Mouse (Mus musculus): ENCODE data around the gene Senp3. TPM values are rescaled to one million over a fixed set of nuclear protein-coding genes. Genes with fewer than 3 reads are reported as not detected.
"Not testable (repeated sequence)": the region's sequence is repeated elsewhere in the genome, so short reads cannot be mapped to it uniquely, and the experiment has no call there.

Gene Senp3
- polyA plus RNA-seq, 1 experiment from 2014 or later: 95.2 TPM

DNA sequence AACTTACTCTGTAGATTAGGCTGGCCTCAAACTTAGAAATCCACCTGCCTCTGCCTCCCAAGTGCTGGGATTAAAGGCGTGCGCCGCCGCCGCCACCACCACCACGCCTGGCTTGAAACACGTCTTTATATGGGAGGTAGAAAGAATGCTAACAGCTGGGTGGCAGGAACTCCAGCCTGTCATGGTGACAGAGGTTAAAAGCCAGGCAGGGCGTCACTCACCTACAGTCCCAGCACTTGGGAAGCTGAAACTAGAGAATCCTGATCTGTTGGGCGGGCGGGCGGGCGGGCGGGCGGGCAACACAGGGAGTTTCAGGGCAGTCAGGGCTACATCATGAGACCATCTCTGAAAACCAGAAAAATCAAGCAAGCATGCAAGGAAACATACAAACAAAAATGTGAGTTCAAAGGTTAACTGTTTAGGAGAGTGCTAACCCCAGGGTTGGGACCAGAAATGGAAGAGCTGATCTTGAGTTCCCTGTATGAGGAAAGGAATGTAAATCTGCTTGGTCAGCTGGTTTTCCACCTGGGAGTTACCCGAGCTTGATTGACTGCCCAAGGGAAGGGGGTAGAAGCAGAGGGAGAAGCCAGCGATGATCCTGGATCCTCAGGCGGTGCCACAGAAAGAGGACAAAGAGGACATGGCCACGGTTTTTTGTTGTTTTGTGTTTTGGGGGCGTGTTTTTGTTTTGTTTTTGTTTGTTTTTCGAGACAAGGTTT, 31.2 kb upstream of the Senp3 start:
- Histone ChIP-seq H3K4me1 (peaks cover 39% of the 10 kb centered on the region), H3K4me2 (peak overlapping the region; percentile 12; the same call in 1 of the 2 replicates), H3K27me3 (no peaks in the 10 kb centered on the region), H3K9ac (no peak overlapping the region), H3K4me3 (replicated peaks) (no peak overlapping the region), H3K9me3 (replicated peaks) (no peaks in the 10 kb centered on the region), H3K27ac (peak overlapping the region; percentile 68), H3K36me3 (no peaks in the 10 kb centered on the region)
- WGBS: 58% methylated on average over 20 of the region's 20 CpGs
- ATAC-seq (replicated peaks; ENCODE audit: low FRiP score): peak; percentile 55

DNA sequence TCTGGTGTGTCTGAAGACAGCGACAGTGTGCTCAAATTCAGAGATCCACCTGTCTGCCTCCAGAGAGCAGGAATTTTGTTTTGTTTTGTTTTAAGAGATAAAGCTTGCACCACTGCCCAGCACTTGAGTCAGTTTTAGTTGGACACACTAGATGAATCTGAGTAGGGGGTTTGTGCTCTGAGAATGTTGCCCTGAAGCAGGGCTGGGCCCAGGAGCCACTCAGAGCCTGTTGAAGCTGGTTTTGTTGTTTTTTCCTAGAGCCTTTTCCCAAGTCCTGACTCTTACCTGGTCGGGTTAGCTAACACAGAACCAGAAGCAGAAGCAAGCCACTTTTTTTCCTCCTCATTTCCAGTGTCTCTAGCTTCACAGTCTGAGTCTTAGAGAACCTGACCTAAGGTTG, 29.2 kb upstream of the Senp3 start:
- no peak for ATAC-seq (replicated peaks; ENCODE audit: low FRiP score)

DNA sequence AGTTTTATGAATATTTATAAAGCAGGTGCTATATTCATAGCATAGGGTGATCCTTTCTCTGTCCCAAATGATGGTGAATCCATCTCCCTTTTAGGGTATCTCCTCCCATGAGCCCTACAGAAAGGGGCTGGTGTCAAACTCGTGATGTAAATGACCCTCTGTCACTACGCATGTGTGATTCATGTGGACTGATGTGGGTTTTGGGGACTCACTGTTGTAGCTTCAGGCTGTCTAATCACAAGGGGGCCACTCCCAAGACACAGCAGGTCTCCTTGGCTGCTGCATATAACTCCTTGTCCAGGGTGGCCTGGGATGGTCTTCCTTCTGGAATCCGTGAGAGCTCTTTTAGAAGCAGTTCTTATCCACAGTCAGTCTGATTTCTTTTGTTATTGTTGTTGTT, 28.6 kb upstream of the Senp3 start:
- no peaks in the 10 kb centered on the region for H3K36me3 ChIP-seq
- 72% methylated on average over 3 of the region's 3 CpGs for WGBS
- H3K9ac ChIP-seq: no peak overlapping the region
- ATAC-seq (replicated peaks; ENCODE audit: low FRiP score): no peak
- H3K4me2 ChIP-seq: no peak overlapping the region
- no peak overlapping the region for H3K4me3 ChIP-seq (replicated peaks)
- H3K27me3 ChIP-seq: no peaks in the 10 kb centered on the region
- no peak overlapping the region for H3K27ac ChIP-seq
- no peaks in the 10 kb centered on the region for H3K9me3 ChIP-seq (replicated peaks)
- H3K4me1 ChIP-seq: peaks cover 30% of the 10 kb centered on the region

More for the DNA sequence above, 29.2 kb upstream of the Senp3 start:
- 67% methylated on average over 2 of the region's 2 CpGs for WGBS
- no peak overlapping the region for H3K9ac ChIP-seq
- no peak overlapping the region for H3K27ac ChIP-seq
- no peak overlapping the region for H3K4me2 ChIP-seq
- H3K4me3 ChIP-seq (replicated peaks): no peak overlapping the region
- H3K4me1 ChIP-seq: peaks cover 37% of the 10 kb centered on the region
- H3K27me3 ChIP-seq: no peaks in the 10 kb centered on the region
- H3K9me3 ChIP-seq (replicated peaks): no peaks in the 10 kb centered on the region
- no peaks in the 10 kb centered on the region for H3K36me3 ChIP-seq

DNA sequence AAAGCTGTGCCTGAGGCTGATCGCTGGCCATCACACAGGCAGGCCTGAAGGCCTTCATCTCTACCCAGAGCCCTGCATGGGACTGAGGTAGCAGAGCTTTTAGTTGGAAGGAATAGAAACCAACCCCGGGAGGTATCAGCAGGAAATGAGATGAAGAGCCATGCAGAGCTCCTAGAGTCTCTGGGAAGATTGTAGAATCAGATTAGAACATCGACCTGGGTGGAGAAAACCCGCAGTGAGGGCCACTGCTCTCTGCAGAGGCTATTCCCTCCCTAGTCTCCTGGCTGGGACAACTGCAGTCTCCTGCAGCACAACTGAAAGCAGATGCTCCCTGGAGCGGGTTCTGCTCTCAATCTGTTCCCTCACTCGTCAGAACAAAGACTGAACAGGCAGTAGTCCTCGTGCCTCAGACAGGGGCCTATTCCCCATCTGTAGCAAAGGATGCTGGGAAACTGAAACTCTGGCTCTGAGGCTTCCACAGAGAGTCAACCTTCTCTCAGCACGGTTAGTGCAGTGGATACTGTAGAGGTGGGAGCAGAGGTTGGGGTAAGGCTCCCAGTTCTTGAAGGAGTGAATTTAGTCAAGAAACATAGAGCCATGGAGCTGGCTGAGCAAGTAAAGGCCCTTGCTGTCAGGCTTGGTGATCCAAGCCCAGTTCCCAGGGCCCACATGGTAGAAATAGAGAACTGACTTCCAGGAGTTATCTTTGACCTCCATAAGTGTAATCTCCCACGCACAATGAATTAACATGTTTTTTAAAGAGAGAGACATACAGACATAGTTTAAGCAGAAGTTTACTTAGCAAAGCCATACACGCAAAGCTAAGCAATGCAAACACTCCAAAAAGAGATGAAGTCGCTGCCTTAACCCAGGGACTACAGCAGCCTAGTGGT, 27.9 kb upstream of the Senp3 start:
- H3K36me3 ChIP-seq: no peaks in the 10 kb centered on the region
- no peak overlapping the region for H3K4me2 ChIP-seq
- no peak overlapping the region for H3K27ac ChIP-seq
- no peak overlapping the region for H3K9ac ChIP-seq
- no peaks in the 10 kb centered on the region for H3K27me3 ChIP-seq
- no peaks in the 10 kb centered on the region for H3K9me3 ChIP-seq (replicated peaks)
- no peak for ATAC-seq (replicated peaks; ENCODE audit: low FRiP score)
- peaks cover 24% of the 10 kb centered on the region for H3K4me1 ChIP-seq
- 56% methylated on average over 11 of the region's 11 CpGs for WGBS
- no peak overlapping the region for H3K4me3 ChIP-seq (replicated peaks)

DNA sequence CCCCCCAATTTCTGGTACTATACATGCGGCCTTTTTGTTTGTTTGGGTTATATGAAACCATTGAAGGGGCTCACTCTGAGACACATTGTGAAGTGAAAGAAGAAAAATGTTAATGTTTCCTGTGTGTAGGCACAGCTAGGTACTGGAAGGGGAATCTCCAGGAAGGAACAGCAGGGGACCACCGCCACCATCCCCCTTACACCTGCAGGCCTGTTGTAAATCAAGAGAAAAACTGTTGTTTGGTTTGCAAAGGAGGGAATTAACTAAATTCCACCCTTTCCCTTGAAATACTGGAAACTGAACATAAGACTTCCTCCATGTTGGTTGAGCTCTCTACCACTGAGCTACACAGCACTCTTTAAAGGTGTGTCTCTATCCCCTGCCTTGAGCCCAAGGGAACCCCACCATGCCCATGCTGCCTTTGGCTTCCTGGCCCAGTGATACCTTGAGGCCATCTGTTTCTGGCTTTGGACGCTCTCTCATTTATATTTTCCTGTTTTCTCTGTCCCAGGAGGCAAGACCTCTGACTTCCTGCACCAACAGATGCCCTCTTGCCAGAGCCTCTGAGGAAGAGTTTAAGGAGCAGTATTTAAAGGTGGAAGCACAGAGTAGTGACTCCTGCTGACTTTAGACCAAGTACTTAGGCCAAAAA, 26.9 kb upstream of the Senp3 start:
- ATAC-seq (replicated peaks; ENCODE audit: low FRiP score): no peak
- H3K4me3 ChIP-seq (replicated peaks): no peak overlapping the region
- H3K4me1 ChIP-seq: peaks cover 21% of the 10 kb centered on the region
- no peak overlapping the region for H3K9ac ChIP-seq
- H3K27ac ChIP-seq: no peak overlapping the region
- no peaks in the 10 kb centered on the region for H3K36me3 ChIP-seq
- no peaks in the 10 kb centered on the region for H3K9me3 ChIP-seq (replicated peaks)
- H3K27me3 ChIP-seq: no peaks in the 10 kb centered on the region
- no peak overlapping the region for H3K4me2 ChIP-seq
- WGBS: 76% methylated on average over 3 of the region's 3 CpGs

DNA sequence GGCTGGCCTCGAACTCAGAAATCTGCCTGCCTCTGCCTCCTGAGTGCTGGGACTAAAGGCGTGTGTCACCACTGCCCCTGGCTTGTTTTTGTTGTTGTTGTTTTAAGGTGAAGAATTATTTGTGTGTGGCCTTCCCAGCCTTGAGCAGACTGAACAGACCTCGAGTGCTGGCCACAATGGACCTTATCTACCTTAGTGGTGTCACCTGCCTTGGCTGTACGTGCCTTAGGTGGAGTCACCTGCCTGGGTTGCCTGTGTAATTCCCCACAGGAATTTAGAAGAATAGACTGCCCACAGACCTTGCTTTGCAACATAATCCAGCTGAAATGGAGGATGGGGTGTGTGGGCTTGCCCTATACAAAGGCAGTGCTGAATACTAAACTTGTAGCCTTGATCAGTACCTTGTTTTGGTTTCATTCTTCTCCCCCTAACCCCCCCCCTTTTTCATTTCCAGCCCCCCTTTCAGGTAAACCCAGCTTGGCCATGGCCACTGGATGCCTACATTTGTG, 26.0 kb upstream of the Senp3 start:
- no peak for ATAC-seq (replicated peaks; ENCODE audit: low FRiP score)
- Histone ChIP-seq H3K27ac (no peak overlapping the region), H3K9me3 (replicated peaks) (no peaks in the 10 kb centered on the region), H3K4me2 (no peak overlapping the region), H3K4me1 (peaks cover 13% of the 10 kb centered on the region; the same call in 1 of the 2 replicates), H3K4me3 (replicated peaks) (no peak overlapping the region), H3K36me3 (no peaks in the 10 kb centered on the region), H3K9ac (no peak overlapping the region), H3K27me3 (no peaks in the 10 kb centered on the region)
- 88% methylated on average over 4 of the region's 4 CpGs for WGBS

DNA sequence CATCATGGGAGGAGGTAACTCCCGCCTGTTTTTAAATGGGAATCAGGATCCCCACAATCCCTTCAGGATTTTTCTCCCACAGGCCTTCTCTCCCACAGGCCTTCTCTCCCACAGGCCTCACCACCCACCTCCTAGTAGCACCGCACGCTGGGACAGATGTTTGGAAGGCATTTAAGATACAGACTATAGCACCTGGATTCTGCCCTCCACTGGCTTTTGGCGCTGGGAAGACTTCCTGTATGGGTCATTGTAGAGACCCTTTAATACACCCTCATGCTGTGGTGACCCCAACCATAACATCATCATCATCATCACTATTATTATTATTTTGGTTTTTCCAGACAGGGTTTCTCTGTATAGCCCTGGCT, 25.6 kb upstream of the Senp3 start:
- Histone ChIP-seq H3K4me2 (no peak overlapping the region), H3K4me3 (replicated peaks) (no peak overlapping the region), H3K9ac (no peak overlapping the region), H3K9me3 (replicated peaks) (no peaks in the 10 kb centered on the region), H3K27ac (no peak overlapping the region), H3K27me3 (no peaks in the 10 kb centered on the region), H3K4me1 (peaks cover 11% of the 10 kb centered on the region; the same call in 1 of the 2 replicates), H3K36me3 (no peaks in the 10 kb centered on the region)
- WGBS: 92% methylated on average over 4 of the region's 4 CpGs
- ATAC-seq (replicated peaks; ENCODE audit: low FRiP score): no peak

DNA sequence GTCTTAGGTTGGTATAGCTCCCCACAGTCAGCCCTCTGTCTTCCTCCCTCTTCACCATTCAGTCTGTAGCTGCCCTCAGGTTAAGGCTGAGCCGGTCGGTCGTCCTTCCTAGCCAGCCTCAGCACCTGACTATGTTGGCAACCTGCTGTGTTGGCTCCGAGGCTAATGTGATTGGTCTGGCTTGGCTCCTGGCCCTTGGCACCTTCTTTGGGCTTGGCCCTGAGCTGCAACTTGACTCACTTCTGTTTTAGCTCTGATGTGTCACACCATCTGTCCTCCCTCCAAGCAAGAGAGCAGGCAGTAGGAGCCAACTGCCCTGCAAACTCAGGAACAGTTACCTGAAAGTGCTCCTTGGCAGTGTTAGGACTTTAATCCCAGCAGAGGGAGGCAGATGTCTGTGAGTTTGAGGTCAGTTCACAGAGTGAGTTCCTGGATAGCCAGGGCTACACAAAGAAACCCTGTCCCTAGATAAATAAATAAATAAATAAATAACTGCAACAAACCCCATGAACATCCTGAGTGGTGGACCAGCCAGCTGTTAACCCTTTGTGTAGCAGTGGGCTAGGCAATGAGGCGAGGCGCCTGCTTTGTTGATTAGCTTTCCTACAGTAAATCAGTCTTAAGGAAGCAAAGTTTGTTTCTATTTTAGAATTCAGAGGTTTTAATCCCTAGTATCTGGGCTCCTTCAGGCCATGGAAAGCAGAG, 25.0 kb upstream of the Senp3 start:
- peaks cover 11% of the 10 kb centered on the region; the same call in 1 of the 2 replicates for H3K4me1 ChIP-seq
- H3K4me3 ChIP-seq (replicated peaks): no peak overlapping the region
- H3K9me3 ChIP-seq (replicated peaks): no peaks in the 10 kb centered on the region
- no peaks in the 10 kb centered on the region for H3K27me3 ChIP-seq
- 57% methylated on average over 6 of the region's 6 CpGs for WGBS
- ATAC-seq (replicated peaks; ENCODE audit: low FRiP score): no peak
- H3K36me3 ChIP-seq: no peaks in the 10 kb centered on the region
- no peak overlapping the region for H3K4me2 ChIP-seq
- no peak overlapping the region for H3K9ac ChIP-seq
- no peak overlapping the region for H3K27ac ChIP-seq

DNA sequence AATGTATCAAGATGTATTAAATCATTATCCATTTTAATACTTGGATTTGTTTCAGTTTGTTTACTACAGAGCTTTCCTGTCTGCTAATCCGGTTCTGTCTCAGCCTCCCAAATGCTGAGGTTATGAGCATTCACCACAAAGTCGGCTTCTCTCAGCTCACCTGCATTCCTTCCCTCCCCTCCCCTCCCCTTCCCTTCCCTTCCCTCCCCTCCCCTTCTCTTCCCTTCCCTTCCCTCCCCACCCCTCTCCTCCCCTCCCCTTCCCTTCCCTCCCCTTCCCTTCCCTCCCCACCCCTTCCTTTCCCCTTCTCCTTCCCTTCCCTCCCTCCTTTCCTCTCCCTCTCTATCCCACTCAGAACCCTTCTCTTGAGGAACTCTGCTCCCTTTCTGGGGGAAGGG, 22.7 kb upstream of the Senp3 start:
- Histone ChIP-seq H3K9me3 (replicated peaks) (no peaks in the 10 kb centered on the region), H3K27ac (no peak overlapping the region), H3K36me3 (no peaks in the 10 kb centered on the region), H3K9ac (no peak overlapping the region), H3K4me3 (replicated peaks) (no peak overlapping the region), H3K4me2 (no peak overlapping the region), H3K4me1 (peaks cover 9% of the 10 kb centered on the region; the same call in 1 of the 2 replicates), H3K27me3 (no peaks in the 10 kb centered on the region)
- WGBS: 37% methylated on average over 2 of the region's 2 CpGs
- no peak for ATAC-seq (replicated peaks; ENCODE audit: low FRiP score)

DNA sequence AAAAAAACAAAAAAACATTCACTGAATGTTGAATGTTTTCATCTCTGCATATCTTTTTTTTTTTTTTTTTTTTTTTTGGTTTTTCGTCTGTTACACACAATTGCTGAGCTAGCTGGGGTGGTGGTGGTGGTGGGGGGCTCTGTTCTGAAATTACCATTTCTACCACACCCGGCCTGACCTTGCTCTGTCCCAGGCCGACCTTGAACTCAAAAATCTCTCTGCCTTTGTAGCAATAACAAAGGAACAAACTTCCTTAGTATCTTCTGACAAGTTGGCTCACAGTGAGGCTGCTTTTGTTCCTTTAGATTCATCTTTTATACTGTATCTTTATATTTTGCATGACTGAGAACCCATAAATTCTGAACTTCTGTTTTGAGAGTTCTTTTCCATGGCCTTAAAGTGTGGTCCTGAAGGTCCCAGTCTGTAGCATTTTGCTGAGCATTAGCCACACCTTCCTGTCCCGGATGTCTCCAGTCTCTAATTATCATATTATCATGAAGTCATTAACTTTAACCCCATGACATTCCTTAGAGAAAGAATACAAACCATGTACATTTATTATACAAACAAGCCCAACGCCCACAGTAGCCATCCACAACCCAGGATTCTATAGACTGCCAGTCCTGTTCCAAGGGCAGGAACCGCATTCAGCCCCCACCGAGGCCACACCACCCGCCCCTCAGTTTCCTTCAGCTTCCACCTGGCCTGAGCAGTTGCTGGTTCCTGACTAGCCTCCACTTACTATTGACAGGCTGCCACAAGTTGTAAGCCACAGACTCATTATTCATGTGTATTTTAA, 22.1 kb upstream of the Senp3 start:
- no peak for ATAC-seq (replicated peaks; ENCODE audit: low FRiP score)
- no peaks in the 10 kb centered on the region for H3K27me3 ChIP-seq
- no peak overlapping the region for H3K9ac ChIP-seq
- peaks cover 8% of the 10 kb centered on the region; the same call in 1 of the 2 replicates for H3K4me1 ChIP-seq
- H3K4me3 ChIP-seq (replicated peaks): no peak overlapping the region
- no peaks in the 10 kb centered on the region for H3K9me3 ChIP-seq (replicated peaks)
- no peak overlapping the region for H3K4me2 ChIP-seq
- no peak overlapping the region for H3K27ac ChIP-seq
- no peaks in the 10 kb centered on the region for H3K36me3 ChIP-seq
- 66% methylated on average over 8 of the region's 8 CpGs for WGBS

DNA sequence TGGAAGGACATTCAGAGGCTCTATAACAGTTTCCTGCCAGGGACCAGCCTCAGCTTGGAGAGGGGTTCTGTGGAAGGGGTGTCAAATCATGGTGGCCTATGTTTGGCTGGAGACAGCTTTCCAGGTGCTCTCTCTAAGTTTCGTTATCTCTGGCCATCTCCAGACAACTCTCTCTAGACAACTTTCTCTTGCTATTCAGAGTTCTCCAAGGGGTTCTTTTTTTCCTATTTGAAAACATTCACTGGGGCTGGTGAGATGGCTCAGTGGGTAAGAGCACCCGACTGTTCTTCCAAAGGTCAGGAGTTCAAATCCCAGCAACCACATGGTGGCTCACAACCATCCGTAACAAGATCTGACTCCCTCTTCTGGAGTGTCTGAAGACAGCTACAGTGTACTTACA, 21.5 kb upstream of the Senp3 start:
- H3K27me3 ChIP-seq; H3K9me3 ChIP-seq (replicated peaks); H3K36me3 ChIP-seq; H3K9ac ChIP-seq; H3K4me3 ChIP-seq (replicated peaks); H3K4me2 ChIP-seq; H3K4me1 ChIP-seq; ATAC-seq (replicated peaks; ENCODE audit: low FRiP score); H3K27ac ChIP-seq: not testable (repeated sequence)
- WGBS: 72% methylated on average over 3 of the region's 3 CpGs
